Mouse (Mus musculus) cerebellum, postnatal 25 days (tissue): ENCODE data around the gene Tmem205.

ENCODE experiments used
- DNase-seq, 2 experiments: peaks; one replicate each; pipeline ENCODE4 v3.0.0; 2021; ENCODE audit warnings: mixed read lengths in 2 of 2

The Tmem205 gene

DNA sequence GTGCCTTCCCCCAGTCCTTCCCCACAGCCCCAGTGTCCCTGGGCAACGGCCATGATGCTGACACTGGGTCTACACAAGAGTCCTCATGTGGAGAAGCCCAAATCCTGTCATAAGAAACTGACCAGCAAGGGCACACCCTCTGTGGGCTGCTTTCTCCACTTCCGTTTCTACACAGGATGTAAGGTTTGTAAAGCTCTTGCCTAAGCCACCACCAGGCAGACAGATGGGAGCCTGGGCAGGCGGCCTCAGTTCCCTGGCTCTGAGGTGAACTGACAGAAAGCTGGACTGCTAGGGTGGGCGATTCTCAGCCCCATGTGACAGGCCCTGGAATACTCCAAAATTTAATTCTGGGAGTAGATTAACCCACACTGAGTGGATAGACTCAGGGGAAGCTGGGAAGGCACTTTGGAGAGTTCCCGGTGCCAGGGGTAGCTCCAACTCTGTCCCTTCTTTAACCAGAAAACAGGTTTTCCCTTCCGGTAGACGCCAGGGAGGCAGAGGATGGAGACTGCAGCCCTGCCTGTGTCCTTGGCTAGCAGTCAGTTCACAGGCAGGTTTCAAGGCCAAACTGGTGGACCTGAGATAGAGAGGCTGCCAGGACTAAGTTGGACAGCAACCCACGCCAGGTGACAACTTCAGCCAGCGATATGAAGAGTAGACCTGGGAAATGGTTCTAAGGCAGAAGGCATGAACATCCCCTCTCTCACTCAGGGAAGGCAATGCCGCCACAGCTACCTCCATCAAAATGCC, 17.7 kb downstream of the Tmem205 start:
- peak; percentile 55 to 58 for DNase-seq

GRCm38 (mm10) chr9:21908216-21908615, 19.1 kb downstream of the Tmem205 start:
- no peak for DNase-seq

DNA sequence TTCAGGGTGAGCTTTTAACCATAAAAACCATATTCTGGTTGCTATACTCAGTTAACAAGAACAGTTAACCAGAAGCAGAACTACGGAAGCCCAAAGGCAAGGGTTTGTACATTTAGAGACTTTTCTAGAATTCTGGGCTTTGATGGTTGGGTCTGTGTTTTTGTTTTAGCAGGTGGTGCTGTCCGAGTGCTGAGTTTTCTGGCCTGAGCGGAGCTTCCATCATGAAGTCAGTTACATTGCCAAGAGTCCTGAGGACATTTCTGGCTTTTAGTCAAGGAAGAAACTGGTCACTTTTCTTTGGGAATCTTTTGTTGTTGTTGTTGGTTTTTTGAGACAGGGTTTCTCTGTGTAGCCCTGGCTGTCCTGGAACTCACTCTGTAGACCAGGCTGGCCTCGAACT, 23.3 kb downstream of the Tmem205 start:
- no peak for DNase-seq

DNA sequence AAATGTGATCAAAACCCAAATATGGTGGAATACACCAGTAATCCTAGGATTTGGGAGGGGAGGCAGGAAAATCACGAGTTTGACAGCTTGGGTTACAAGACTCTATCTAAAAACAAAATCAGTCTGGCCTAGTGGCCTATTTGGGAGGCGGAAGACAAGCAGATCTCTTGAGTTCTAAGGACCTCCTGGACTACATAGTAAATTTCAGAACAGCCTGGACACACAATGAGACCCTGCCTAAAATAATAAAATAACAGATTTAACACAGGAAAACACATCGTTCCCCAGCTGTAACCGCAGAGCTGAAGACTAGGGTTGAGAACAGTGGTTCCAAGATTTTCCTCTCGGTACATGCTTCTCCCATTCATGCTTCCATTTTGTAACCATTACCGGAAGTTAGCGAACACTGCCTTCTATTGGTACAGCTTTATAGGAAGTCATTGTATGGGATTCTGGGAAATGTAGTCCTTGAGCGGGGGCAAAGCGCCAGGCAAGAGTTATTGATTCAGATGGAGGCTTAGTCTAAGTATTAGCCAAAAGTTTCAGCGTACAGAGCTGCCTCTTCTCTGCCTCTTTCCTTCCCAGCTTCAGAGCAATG, 26.0 kb downstream of the Tmem205 start:
- DNase-seq: peak; percentile 71 to 82

DNA sequence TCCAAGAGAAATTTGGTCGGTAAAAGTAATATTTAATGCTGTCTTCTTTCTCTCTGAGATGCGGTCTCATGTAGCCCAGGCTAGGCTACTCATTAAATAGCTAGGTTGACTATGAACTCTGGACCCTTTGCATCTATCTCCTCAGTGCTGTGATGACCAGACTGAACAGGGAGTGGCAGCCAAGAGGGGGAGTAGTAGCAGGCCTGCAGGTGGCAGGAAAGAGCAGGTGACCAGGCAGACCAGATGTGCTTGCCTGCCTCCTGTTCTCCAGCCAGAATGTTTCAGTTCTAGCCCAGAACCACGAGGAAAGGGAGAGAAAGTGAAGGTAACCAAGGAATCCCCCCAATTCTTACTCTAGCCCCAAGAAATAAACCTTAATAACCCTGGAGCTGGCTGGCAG, 38.1 kb downstream of the Tmem205 start:
- no peak for DNase-seq

DNA sequence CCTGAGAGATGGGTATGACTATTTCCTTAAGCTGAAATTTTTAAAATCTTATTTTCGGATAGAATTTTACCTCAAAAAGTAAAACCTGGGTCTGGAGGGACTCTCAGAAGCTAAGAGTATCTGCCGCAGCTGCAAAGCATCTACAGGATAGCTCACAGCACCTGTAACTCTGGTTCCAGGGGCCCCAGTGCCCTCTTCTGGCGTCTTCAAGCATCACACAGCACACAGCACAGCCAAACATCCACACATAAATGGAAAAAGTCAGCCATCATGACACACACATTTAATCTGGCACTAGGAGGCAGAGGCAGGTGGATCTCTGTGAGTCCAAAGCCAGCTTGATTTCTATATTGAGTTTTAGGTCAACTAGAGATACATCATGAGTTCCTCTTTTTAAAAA, 50.8 kb downstream of the Tmem205 start:
- no peak for DNase-seq

DNA sequence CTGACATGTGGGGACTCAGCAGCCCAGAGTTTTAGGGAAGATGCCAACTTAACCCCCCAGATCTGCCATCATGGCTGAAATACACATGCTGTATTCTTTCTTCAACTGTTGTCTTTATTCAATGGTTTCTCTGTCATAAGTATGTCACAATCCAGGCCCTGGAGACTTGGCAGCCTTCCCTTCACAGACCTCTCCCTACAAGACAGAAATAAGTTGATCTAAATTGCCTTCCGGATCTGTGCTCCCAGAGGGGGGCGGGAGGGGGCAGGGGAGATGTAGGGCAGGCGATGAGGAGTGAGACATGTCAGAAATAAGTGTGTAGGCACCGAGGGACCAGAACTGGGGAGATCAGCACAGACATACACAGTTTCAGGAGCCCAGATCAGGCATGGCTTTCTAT, 55.2 kb downstream of the Tmem205 start:
- peak in 1 of 2 experiments; percentile 41 for DNase-seq
